Mouse (Mus musculus): Measurements from ENCODE around the gene Sufu.

DNA sequence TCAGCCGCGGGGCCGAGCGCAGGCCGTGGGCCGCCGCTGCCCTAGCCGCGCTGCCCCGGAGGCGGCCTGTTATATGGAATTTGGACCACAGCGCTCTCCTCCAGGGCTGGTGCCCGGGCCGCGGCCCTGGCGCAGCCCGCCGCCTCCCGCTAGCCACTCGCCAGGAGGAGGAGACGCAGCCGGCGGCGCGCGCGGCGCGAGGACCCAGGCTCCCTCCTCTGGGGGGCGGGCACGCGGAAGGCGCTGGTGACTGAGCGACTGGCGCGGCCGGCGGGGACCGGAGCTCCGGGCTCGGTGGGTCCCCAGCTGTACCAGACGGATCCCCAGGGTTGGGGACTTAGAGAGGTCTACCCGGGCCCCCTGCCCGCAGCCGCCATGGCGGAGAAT is 105.4 kb downstream of the Sufu start:
- TF ChIP-seq POLR2AphosphoS2 (IDR thresholded peaks at IDR 0.05; ENCODE audit: insufficient read length, low read depth) (no peak), SRF (IDR thresholded peaks at IDR 0.05; ENCODE audit: control insufficient read depth, insufficient read length, low read depth) (no peak), MYOD1 (IDR thresholded peaks at IDR 0.05; ENCODE audit: control insufficient read depth in 1 of 3, insufficient read length in 2 of 3, low read depth in 2 of 3) (no peak), TCF3 (IDR thresholded peaks at IDR 0.05; ENCODE audit: insufficient read length, low read depth) (no peak)
